Mouse (Mus musculus) testis, adult 2 months (tissue): Measurements from ENCODE around the gene Cep112. TPM values are rescaled to one million over a fixed set of nuclear protein-coding genes. Genes with fewer than 3 reads are reported as not detected.

Source experiments
- H3K27ac ChIP-seq: fragments of 200-500 bp; 2 replicates; pipeline ENCODE4 v1.5.1; 2012; ENCODE audit warnings: low read depth, low read length; ENCODE audit not compliant: control insufficient read depth, insufficient read depth
- H3K27me3 ChIP-seq: fragments of 200-500 bp; 2 replicates; pipeline ENCODE4 v1.6.1; 2012; ENCODE audit warnings: mild to moderate bottlenecking, low read length, moderate library complexity; ENCODE audit not compliant: control insufficient read depth, insufficient read depth
- H3K36me3 ChIP-seq: fragments of 200-500 bp; 2 replicates; pipeline ENCODE4 v1.6.1; 2012; ENCODE audit warnings: mild to moderate bottlenecking, low read length; ENCODE audit not compliant: control insufficient read depth, insufficient read depth
- H3K4me1 ChIP-seq: fragments of 200-500 bp; 2 replicates; pipeline ENCODE4 v1.6.1; 2012; ENCODE audit warnings: low read length; ENCODE audit not compliant: control insufficient read depth, insufficient read depth
- H3K4me3 ChIP-seq: fragments of 200-500 bp; 2 replicates; pipeline ENCODE4 v1.5.1; 2012; ENCODE audit warnings: low read depth, mild to moderate bottlenecking, low read length, moderate library complexity, mixed read lengths; ENCODE audit not compliant: control insufficient read depth
- CTCF ChIP-seq: fragments of 200-500 bp; IDR thresholded peaks from 2 replicates; pipeline ENCODE4 v1.5.1; 2012; ENCODE audit warnings: low read depth, mild to moderate bottlenecking, inconsistent platforms, low read length, moderate library complexity; ENCODE audit not compliant: control insufficient read depth, insufficient read depth, insufficient replicate concordance
- POLR2A ChIP-seq: fragments of 200-500 bp; IDR thresholded peaks from 2 replicates; pipeline ENCODE4 v1.6.1; 2012; ENCODE audit warnings: low read depth, mild to moderate bottlenecking, inconsistent platforms, low read length, moderate library complexity; ENCODE audit not compliant: control insufficient read depth
- polyA plus RNA-seq: library from polyadenylated mRNA; depleted of rRNA; stranded (reverse); fragments of >200 nt; gene quantifications from 2 replicates; pipeline ENCODE4 v1.2.3, GENCODE M21; 2012

The Cep112 gene
- polyA plus RNA-seq, 1 experiment, result 127 TPM

DNA sequence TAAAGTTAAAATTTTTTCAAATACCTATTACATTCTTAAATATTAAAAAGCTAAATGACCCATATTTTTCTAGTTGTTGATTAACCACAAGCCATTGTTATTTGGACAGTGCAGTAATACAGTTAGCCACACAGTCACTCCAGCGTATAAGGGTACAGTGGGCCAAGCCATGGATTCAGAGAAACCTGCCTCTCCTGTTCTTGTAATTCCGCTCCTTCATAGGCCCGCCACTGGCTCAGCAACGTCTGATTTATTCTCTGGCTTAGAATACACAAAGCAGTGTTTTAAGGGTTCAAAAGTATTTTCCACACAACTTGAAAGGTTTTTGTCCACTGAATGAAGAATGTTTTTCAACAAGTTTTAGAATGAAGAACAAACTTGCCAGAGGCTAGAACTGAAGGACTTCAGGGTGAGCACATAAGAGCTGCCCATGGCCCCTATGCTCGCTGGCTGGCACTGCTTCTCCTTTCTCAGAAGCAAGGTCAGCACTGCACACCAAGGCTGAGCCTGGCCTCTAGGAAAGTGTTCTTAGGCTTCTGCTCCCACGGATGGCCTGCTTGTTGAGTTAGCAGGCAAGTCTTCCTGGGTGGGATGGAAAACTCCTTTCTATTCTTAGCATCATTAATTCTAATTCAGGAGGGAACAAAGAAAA lies 349.2 kb downstream of the Cep112 start:
- Histone ChIP-seq H3K4me3 (no peak overlapping the region), H3K4me1 (no peaks in the 10 kb centered on the region), H3K27ac (no peak overlapping the region), H3K27me3 (no peaks in the 10 kb centered on the region), H3K36me3 (no peaks in the 10 kb centered on the region)
- TF ChIP-seq POLR2A (no peak), CTCF (no peak)

DNA sequence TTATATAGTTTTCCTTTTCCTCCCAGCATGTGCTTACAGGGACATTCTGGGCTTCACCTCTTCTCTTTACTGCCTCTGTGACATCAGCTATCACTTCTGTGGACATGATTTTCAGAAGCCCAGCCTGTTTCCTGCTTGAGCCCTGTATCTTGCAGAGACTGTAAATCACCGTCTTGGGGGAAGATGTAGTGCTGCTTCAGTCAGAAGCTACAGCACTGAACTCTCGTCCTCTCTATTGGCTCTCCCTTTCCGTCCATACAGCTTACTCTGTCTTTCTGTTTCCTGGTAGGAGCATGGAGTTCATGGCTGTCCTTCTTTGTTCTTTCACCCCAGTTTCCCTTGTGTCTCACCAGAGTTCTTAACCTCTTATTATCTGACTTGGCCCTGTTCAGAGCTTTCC lies 352.2 kb downstream of the Cep112 start:
- H3K27me3 ChIP-seq, result no peaks in the 10 kb centered on the region
- no peak overlapping the region for H3K4me3 ChIP-seq
- no peak for TF ChIP-seq POLR2A
- no peak for TF ChIP-seq CTCF
- no peaks in the 10 kb centered on the region for H3K36me3 ChIP-seq
- H3K4me1 ChIP-seq, result no peaks in the 10 kb centered on the region
- H3K27ac ChIP-seq, result no peak overlapping the region

DNA sequence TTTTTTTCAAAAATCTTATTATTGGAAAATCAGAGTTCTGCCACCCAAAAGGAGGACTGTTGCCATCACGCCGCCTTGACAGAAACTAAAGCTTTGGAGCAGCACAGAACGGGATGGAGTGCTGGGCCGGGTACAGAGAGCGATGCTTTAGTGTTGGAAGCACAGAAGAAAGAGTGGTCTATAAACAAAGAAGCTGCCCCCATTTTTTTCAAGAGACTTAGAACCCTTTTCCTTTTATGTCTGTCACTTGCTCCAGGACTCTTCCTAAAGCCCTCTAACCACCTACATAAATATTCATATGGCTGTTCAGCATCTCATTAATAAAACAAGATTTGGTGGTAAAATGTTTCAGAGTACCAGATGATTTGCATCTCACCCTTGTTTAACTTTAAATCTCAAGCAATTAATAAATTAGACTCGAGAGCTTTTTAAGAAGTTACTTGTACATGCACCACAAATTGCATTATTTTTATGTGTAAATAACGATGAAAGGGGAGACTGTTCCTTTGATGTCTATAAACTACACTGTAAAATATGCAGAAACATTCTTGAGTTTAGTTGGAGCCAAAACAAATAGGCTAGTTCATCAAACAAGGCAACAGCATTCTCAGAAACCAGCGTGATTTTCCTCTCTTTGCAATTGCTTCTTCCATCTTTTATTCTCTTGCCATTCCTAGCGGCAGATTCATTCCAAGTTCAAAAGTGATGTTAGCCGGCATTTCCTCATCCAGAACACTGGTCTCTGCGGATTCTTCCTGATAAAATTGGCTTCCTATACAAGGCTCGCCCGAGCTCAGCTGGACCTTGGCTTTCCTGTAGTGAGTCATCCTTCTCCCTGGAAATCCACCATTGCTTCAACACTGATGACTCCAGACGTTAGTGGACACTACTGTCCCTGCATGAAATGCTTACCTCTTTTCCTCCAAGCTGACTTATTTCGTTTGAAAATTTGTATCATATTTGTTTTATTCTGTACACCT lies 355.6 kb downstream of the Cep112 start:
- H3K36me3 ChIP-seq, result no peaks in the 10 kb centered on the region

DNA sequence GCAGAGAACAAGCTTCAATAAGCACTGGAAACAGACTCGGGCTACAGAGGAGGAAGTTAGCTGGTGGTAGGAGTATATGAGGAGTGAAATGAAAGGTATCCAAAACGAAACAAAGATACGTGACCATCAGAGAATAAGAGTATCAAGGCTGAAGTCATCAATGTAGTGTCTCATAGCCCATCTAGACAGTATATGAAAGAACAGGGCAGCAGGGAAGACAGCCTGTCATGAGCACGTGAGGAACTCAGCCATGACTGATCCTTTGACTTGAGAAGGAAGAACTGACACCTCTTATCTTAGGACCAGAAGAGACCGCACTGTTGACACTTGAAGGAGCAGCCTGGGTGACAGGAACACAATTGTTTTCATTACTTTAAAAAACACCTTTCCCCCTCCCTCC lies 373.4 kb downstream of the Cep112 start:
- no peak for TF ChIP-seq CTCF
- no peak for TF ChIP-seq POLR2A
- no peaks in the 10 kb centered on the region for H3K27me3 ChIP-seq
- H3K4me3 ChIP-seq, result no peak overlapping the region
- H3K4me1 ChIP-seq, result no peaks in the 10 kb centered on the region
- H3K27ac ChIP-seq, result no peak overlapping the region
- H3K36me3 ChIP-seq, result no peaks in the 10 kb centered on the region

More for the DNA sequence above, 355.6 kb downstream of the Cep112 start:
- Histone ChIP-seq H3K27ac (no peak overlapping the region), H3K27me3 (no peaks in the 10 kb centered on the region), H3K4me3 (no peak overlapping the region), H3K4me1 (no peaks in the 10 kb centered on the region)
- TF ChIP-seq CTCF (no peak), POLR2A (no peak)

DNA sequence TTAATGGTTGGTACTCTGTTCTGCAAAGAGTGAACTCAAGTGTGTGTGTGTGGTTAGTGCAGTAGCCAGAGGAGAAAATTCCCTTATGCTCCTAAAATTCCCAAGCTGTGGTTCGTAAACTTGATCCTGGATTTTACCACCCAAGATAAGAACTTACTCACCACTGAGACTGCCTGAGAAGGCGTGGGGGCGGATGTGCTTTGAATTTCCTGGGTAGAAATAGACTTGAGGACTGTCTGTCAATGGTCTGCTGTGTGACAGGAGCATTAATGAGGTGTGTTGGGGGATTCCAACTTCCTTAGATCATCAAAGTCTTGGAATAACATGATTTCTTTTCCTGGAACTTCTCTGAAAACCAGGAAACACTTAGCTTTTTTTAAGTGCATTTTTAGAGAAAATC lies 374.7 kb downstream of the Cep112 start:
- TF ChIP-seq POLR2A, result no peak
- no peak for TF ChIP-seq CTCF
- Histone ChIP-seq H3K27ac (no peak overlapping the region), H3K4me1 (no peaks in the 10 kb centered on the region)

DNA sequence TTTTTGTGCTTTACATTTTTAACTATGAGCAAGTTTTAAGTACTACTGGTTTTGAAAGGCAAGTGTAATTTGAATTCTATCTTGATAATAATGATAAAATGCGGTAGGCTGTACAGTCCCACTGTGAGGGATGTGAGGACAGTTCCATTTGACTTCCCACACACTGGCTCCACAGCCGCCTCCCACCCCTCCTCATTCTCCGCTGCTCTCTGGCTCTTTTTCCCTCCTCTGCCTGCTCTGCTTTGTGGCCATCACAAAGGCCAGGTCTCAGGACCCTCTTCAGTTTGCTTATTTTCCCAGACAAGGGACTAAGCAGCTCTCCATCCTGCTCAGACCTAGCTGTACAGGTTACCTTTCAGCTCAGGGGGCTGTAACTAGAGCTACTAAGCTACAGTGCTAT lies 379.0 kb downstream of the Cep112 start:
- Histone ChIP-seq H3K4me1 (no peaks in the 10 kb centered on the region), H3K4me3 (no peak overlapping the region), H3K36me3 (no peaks in the 10 kb centered on the region), H3K27ac (no peak overlapping the region), H3K27me3 (no peaks in the 10 kb centered on the region)
- TF ChIP-seq POLR2A (no peak), CTCF (no peak)

More for the DNA sequence above, 374.7 kb downstream of the Cep112 start:
- no peaks in the 10 kb centered on the region for H3K36me3 ChIP-seq
- no peaks in the 10 kb centered on the region for H3K27me3 ChIP-seq
- H3K4me3 ChIP-seq, result no peak overlapping the region

DNA sequence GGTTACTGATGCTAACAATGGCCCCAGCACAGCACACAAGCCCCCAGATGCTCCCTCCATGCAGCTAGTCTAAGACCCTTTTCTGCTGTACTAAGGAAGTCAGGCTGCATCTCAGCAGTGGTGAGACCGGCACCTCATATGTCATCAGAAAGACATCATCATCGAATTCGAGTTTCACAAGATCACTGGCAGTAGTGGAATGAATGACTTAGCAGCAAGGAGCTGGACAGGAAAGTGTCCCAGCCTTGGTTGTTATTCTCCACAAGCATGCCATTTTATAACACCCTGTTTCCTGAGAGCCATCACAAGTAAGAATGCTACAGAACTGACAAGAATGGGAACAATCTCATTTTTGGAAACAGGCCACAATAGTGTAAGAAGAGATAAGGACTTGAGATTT lies 381.0 kb downstream of the Cep112 start:
- no peak overlapping the region for H3K4me3 ChIP-seq
- no peak for TF ChIP-seq POLR2A
- no peak for TF ChIP-seq CTCF
- no peaks in the 10 kb centered on the region for H3K27me3 ChIP-seq
- no peaks in the 10 kb centered on the region for H3K4me1 ChIP-seq
- no peak overlapping the region for H3K27ac ChIP-seq
- no peaks in the 10 kb centered on the region for H3K36me3 ChIP-seq

DNA sequence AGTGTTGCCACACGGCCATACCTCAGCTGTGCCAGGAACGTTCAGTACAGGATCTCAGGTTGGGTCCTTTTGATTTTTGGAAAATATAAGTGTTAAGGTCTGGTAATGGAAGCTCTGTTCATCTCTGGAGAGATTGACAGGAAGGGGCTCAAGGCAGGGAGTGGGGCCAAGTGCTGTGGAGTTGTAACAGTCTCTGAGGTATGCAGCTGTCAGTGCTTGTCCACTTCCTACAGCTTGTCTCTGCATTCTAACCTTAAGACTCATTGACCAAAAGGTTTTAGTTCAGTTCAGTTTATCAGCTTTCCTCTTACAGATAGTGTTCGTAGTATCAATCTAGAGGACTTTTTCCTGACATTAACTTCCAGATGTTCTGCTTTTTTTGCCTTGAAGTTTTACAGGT lies 384.6 kb downstream of the Cep112 start:
- no peak for TF ChIP-seq POLR2A
- no peak for TF ChIP-seq CTCF
- Histone ChIP-seq H3K27ac (no peak overlapping the region), H3K4me3 (no peak overlapping the region), H3K4me1 (no peaks in the 10 kb centered on the region), H3K27me3 (no peaks in the 10 kb centered on the region), H3K36me3 (no peaks in the 10 kb centered on the region)
